Mouse (Mus musculus): Measurements from ENCODE around the gene Setd1b.

GRCm38 (mm10) chr5:123093077-123093633, 48.8 kb upstream of the Setd1b start:
- TF ChIP-seq TAL1 (IDR thresholded peaks at IDR 0.05; ENCODE audit: low read length) (peak; percentile 69), GATA1 (IDR thresholded peaks at IDR 0.05; ENCODE audit: low read length) (peak; percentile 78)

Data from erythroblast, embryonic 14.5 days (primary cell).